Mouse (Mus musculus): Measurements from ENCODE around the gene Wnt6.

Gene Wnt6

GRCm38 (mm10) chr1:74771845-74771930 lies at the start of gene Wnt6:
Gene Wnt6 (plus strand): TSS chr1:74771892.
- no peak for DNase-seq

- DNase-seq, result no peak
Measured at GRCm38 (mm10) chr1:74723748-74724147, 47.9 kb upstream of the Wnt6 start.

GRCm38 (mm10) chr1:74726114-74726513 lies 45.6 kb upstream of the Wnt6 start:
- no peak for DNase-seq

GRCm38 (mm10) chr1:74726674-74727073 lies 45.0 kb upstream of the Wnt6 start:
- DNase-seq, result no peak

- no peak for DNase-seq
Measured at GRCm38 (mm10) chr1:74728446-74728845, 43.2 kb upstream of the Wnt6 start.

GRCm38 (mm10) chr1:74736977-74737376 lies 34.7 kb upstream of the Wnt6 start:
- DNase-seq, result no peak

- DNase-seq, result no peak
Measured at GRCm38 (mm10) chr1:74737500-74737899, 34.2 kb upstream of the Wnt6 start.

- DNase-seq, result no peak
Measured at GRCm38 (mm10) chr1:74740846-74741245, 30.8 kb upstream of the Wnt6 start.

- DNase-seq, result no peak
Measured at GRCm38 (mm10) chr1:74747335-74747734, 24.4 kb upstream of the Wnt6 start.

- no peak for DNase-seq
Measured at GRCm38 (mm10) chr1:74748643-74749271, 22.9 kb upstream of the Wnt6 start, which contains the start of gene Prkag3. Gene Prkag3 (minus strand): TSS chr1:74749221.

GRCm38 (mm10) chr1:74749301-74749700 lies 22.4 kb upstream of the Wnt6 start:
- no peak for DNase-seq

GRCm38 (mm10) chr1:74750683-74751082 lies 21.0 kb upstream of the Wnt6 start:
- DNase-seq, result no peak

GRCm38 (mm10) chr1:74752150-74752549 lies 19.5 kb upstream of the Wnt6 start:
- DNase-seq, result no peak

- no peak for DNase-seq
Measured at GRCm38 (mm10) chr1:74752833-74753232, 18.9 kb upstream of the Wnt6 start.

- DNase-seq, result no peak
Measured at GRCm38 (mm10) chr1:74753266-74753974, 18.3 kb upstream of the Wnt6 start.

- no peak for DNase-seq
Measured at GRCm38 (mm10) chr1:74754175-74754785, 17.4 kb upstream of the Wnt6 start.

GRCm38 (mm10) chr1:74759773-74760172 lies 11.9 kb upstream of the Wnt6 start:
- no peak for DNase-seq

GRCm38 (mm10) chr1:74763081-74763480 lies 8.6 kb upstream of the Wnt6 start:
- DNase-seq, result peak; percentile 20

- no peak for DNase-seq
Measured at GRCm38 (mm10) chr1:74770727-74771466, 795 bp upstream of the Wnt6 start.

- DNase-seq, result no peak
Measured at GRCm38 (mm10) chr1:74771467-74771844, 236 bp upstream of the Wnt6 start.

- DNase-seq, result no peak
Measured at GRCm38 (mm10) chr1:74771931-74772620, 384 bp downstream of the Wnt6 start.

- DNase-seq, result no peak
Measured at GRCm38 (mm10) chr1:74773136-74773535, 1.4 kb downstream of the Wnt6 start.

- no peak for DNase-seq
Measured at GRCm38 (mm10) chr1:74774062-74774461, 2.4 kb downstream of the Wnt6 start.

GRCm38 (mm10) chr1:74775816-74776215 lies 4.1 kb downstream of the Wnt6 start:
- no peak for DNase-seq
